Mouse (Mus musculus): Measurements from ENCODE around the gene Aida. TPM values are rescaled to one million over a fixed set of nuclear protein-coding genes. Genes with fewer than 3 reads are reported as not detected.
A peak's percentile ranks its signal among the peaks of the same experiment; 100 is the strongest.
"Not testable (repeated sequence)": the region's sequence is repeated elsewhere in the genome, so short reads cannot be mapped to it uniquely, and the experiment has no call there.

Aida gene
- polyA plus RNA-seq, 1 experiment from 2014 or later = 25.2 TPM

- Histone ChIP-seq H3K9ac (peak overlapping the region; percentile 46), H3K4me1 (ENCODE audit: insufficient read depth) (no peaks in the 10 kb centered on the region), H3K27ac (ENCODE audit: low read depth) (peak overlapping the region; percentile 38; the same call in 1 of the 2 replicates), H3K4me2 (peak overlapping the region; percentile 59), H3K27me3 (ENCODE audit: insufficient read depth, low read length) (no peaks in the 10 kb centered on the region), H3K9me3 (ENCODE audit: low read depth, low read length) (no peaks in the 10 kb centered on the region), H3K36me3 (ENCODE audit: insufficient read depth) (peaks cover 12% of the 10 kb centered on the region), H3K4me3 (ENCODE audit: low read depth, low read length) (peak overlapping the region; percentile 48)
- ATAC-seq (ENCODE audit: insufficient read depth) (no peak; the same call in 1 of the 2 replicates), DNase-seq (peak; percentile 64)
- WGBS = under 1% methylated on average over 28 of the region's 30 CpGs
- TF ChIP-seq CTCF (IDR thresholded peaks at IDR 0.05; ENCODE audit: low read depth) = no peak
Measured at GRCm38 (mm10) chr1:183297473-183297885, 1.1 kb downstream of the Aida start.

DNA sequence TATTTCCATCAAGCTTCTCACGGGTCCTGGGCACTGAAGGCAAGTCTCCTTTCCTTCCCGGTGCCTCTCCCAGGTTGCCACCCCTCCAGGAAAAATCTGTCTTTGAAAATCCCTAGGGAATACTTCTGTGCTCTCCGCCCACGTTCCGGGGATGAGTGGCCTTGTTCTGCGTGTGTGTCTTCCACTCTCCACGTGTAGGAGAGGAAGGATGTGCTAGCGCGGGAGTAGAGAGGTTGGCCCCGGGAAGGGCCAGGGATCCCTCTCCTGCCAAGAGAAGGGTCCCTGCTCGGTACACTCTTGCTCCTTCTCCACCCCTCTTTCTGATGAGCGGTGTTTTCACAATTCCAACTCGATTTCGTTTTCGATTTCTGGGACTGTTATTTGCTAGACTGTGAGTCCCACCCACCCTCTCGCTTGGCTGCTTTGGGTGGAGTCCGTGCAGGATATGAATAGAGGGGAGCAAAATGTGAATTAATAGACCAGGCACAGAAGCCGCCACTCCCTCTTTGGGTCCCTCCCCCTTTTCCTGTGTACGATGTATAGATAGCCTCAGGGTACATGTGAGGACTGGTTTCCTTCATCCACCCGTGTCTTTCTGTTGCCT is 1.6 kb downstream of the Aida start:
- Histone ChIP-seq H3K27ac (ENCODE audit: low read depth) (peak overlapping the region; percentile 38; the same call in 1 of the 2 replicates), H3K36me3 (ENCODE audit: insufficient read depth) (peaks cover 10% of the 10 kb centered on the region), H3K9me3 (ENCODE audit: low read depth, low read length) (no peaks in the 10 kb centered on the region), H3K27me3 (ENCODE audit: insufficient read depth, low read length) (no peaks in the 10 kb centered on the region), H3K4me1 (ENCODE audit: insufficient read depth) (no peaks in the 10 kb centered on the region), H3K4me3 (ENCODE audit: low read depth, low read length) (peak overlapping the region; percentile 48), H3K9ac (peak overlapping the region; percentile 46), H3K4me2 (peak overlapping the region; percentile 59)
- no peak for TF ChIP-seq CTCF (IDR thresholded peaks at IDR 0.05; ENCODE audit: low read depth)
- peak; percentile 25; the same call in 1 of the 2 replicates for ATAC-seq (ENCODE audit: insufficient read depth)
- WGBS = under 1% methylated on average over 20 of the region's 20 CpGs
- peak; percentile 73 for DNase-seq

DNA sequence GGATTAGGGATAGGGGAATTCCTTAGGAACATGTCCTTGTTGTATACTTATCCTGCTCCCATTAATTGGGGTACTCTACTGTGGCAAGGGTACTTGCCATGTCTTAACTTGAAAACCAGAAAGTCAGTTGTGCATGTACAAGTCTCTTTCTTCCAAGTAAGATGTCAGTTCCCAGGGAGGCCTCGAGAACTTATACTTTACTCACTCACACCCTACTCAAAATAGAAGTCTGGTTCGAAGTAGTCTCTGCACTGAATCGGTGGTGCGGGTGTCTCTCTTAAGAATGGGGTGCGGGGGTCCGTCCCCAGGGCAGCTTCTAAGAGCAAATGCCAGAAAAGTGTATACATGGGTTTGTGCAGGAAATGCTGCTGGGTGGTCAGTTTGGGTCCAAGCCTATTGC is 2.8 kb downstream of the Aida start:
- Histone ChIP-seq H3K9ac (no peak overlapping the region), H3K9me3 (ENCODE audit: low read depth, low read length) (no peaks in the 10 kb centered on the region), H3K4me1 (ENCODE audit: insufficient read depth) (no peaks in the 10 kb centered on the region), H3K4me2 (no peak overlapping the region), H3K4me3 (ENCODE audit: low read depth, low read length) (no peak overlapping the region), H3K36me3 (ENCODE audit: insufficient read depth) (no peaks in the 10 kb centered on the region), H3K27ac (ENCODE audit: low read depth) (no peak overlapping the region), H3K27me3 (ENCODE audit: insufficient read depth, low read length) (no peaks in the 10 kb centered on the region)
- DNase-seq (peak; percentile 95), ATAC-seq (ENCODE audit: insufficient read depth) (no peak)
- WGBS = 82% methylated on average over 6 of the region's 6 CpGs
- no peak for TF ChIP-seq CTCF (IDR thresholded peaks at IDR 0.05; ENCODE audit: low read depth)

DNA sequence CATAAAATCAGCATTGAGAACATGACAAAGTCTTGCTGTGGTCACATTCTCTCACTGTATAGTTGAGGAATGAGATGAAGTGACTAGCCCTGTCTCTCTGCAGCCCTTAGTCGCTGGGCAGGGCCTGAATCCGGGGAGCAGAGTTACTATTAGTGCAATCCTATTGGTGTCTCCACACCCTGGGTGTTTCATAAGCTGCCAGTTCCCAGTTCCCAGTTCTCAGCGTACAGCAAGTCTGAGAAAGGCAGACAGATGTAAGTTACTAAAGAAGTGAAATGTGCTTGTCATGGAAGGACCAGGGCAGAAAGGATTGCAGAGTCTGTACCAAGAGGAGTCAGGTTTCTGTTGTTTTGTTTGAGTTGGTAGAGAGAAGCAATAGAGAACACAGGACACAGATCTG is 11.2 kb downstream of the Aida start:
- 80% methylated on average over 3 of the region's 3 CpGs for WGBS
- DNase-seq (no peak), ATAC-seq (ENCODE audit: insufficient read depth) (no peak)
- no peaks in the 10 kb centered on the region for H3K9me3 ChIP-seq (ENCODE audit: low read depth, low read length)
- peaks cover 36% of the 10 kb centered on the region for H3K36me3 ChIP-seq (ENCODE audit: insufficient read depth)
- H3K4me3 ChIP-seq (ENCODE audit: low read depth, low read length) = no peak overlapping the region
- H3K9ac ChIP-seq = no peak overlapping the region
- TF ChIP-seq CTCF (IDR thresholded peaks at IDR 0.05; ENCODE audit: low read depth) = no peak
- H3K4me1 ChIP-seq (ENCODE audit: insufficient read depth) = no peaks in the 10 kb centered on the region
- no peaks in the 10 kb centered on the region for H3K27me3 ChIP-seq (ENCODE audit: insufficient read depth, low read length)
- H3K27ac ChIP-seq (ENCODE audit: low read depth) = no peak overlapping the region
- H3K4me2 ChIP-seq = no peak overlapping the region

DNA sequence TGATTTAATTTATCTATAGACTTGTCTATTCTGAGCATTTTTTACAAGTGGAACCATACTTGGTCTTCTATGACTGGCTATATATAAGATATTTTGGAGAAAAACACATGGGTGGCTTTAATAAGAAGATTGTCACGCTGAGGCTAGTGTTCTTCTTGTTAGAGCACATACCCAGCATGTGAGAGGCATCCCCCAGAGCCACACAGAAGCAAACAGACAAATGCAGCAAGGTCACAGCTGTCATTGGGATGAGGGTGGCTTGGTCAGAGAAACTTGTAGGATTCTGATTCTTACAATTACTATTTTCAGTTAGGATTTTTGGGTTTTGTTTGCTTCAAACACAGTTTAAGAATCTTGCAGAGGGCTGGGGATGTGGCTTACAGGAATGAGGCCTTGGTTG is 12.1 kb downstream of the Aida start:
- no peaks in the 10 kb centered on the region for H3K27me3 ChIP-seq (ENCODE audit: insufficient read depth, low read length)
- no peak overlapping the region for H3K4me3 ChIP-seq (ENCODE audit: low read depth, low read length)
- H3K9me3 ChIP-seq (ENCODE audit: low read depth, low read length) = no peaks in the 10 kb centered on the region
- WGBS = 74% methylated on average over 1 of the region's 1 CpGs
- no peak for DNase-seq
- peaks cover 44% of the 10 kb centered on the region for H3K36me3 ChIP-seq (ENCODE audit: insufficient read depth)
- H3K4me1 ChIP-seq (ENCODE audit: insufficient read depth) = no peaks in the 10 kb centered on the region
- no peak overlapping the region for H3K27ac ChIP-seq (ENCODE audit: low read depth)
- no peak for TF ChIP-seq CTCF (IDR thresholded peaks at IDR 0.05; ENCODE audit: low read depth)
- no peak for ATAC-seq (ENCODE audit: insufficient read depth)
- H3K9ac ChIP-seq = no peak overlapping the region
- H3K4me2 ChIP-seq = no peak overlapping the region

- H3K27ac ChIP-seq (ENCODE audit: low read depth); H3K4me2 ChIP-seq; ATAC-seq (ENCODE audit: insufficient read depth); H3K9me3 ChIP-seq (ENCODE audit: low read depth, low read length); H3K9ac ChIP-seq; H3K27me3 ChIP-seq (ENCODE audit: insufficient read depth, low read length); H3K4me1 ChIP-seq (ENCODE audit: insufficient read depth); H3K4me3 ChIP-seq (ENCODE audit: low read depth, low read length); DNase-seq: not testable (repeated sequence)
- peaks cover 52% of the 10 kb centered on the region for H3K36me3 ChIP-seq (ENCODE audit: insufficient read depth)
- 79% methylated on average over 2 of the region's 2 CpGs for WGBS
Measured at GRCm38 (mm10) chr1:183309601-183310000, 13.2 kb downstream of the Aida start.

GRCm38 (mm10) chr1:183312076-183312475 is 15.7 kb downstream of the Aida start:
- H3K9me3 ChIP-seq (ENCODE audit: low read depth, low read length) = no peaks in the 10 kb centered on the region
- H3K27ac ChIP-seq (ENCODE audit: low read depth) = no peak overlapping the region
- ATAC-seq (ENCODE audit: insufficient read depth) (no peak), DNase-seq (no peak)
- H3K4me1 ChIP-seq (ENCODE audit: insufficient read depth) = no peaks in the 10 kb centered on the region
- H3K4me2 ChIP-seq = no peak overlapping the region
- no peaks in the 10 kb centered on the region for H3K27me3 ChIP-seq (ENCODE audit: insufficient read depth, low read length)
- H3K4me3 ChIP-seq (ENCODE audit: low read depth, low read length) = no peak overlapping the region
- H3K36me3 ChIP-seq (ENCODE audit: insufficient read depth) = peaks cover 69% of the 10 kb centered on the region
- WGBS = 87% methylated on average over 2 of the region's 2 CpGs
- H3K9ac ChIP-seq = no peak overlapping the region
- no peak for TF ChIP-seq CTCF (IDR thresholded peaks at IDR 0.05; ENCODE audit: low read depth)

Measured in lung, embryonic 14.5 days (tissue).